Mouse (Mus musculus) CH12.LX (cell line): ENCODE data around the gene Gnat1. TPM values are rescaled to one million over a fixed set of nuclear protein-coding genes. Genes with fewer than 3 reads are reported as not detected.
A peak's percentile ranks its signal among the peaks of the same experiment; 100 is the strongest.

Source experiments
- DNase-seq: peaks from one replicate; pipeline ENCODE4 v3.0.0-alpha.2; 2013; ENCODE audit errors: extremely low read depth
- H3K27ac ChIP-seq: 2 replicates; pipeline ENCODE4 v1.5.1; 2012; ENCODE audit warnings: low read depth, mild to moderate bottlenecking, control low read depth, moderate library complexity; ENCODE audit not compliant: insufficient read depth
- H3K27me3 ChIP-seq: replicated peaks from 2 replicates; pipeline ENCODE3; 2012; ENCODE audit warnings: inconsistent platforms
- H3K36me3 ChIP-seq, 2 experiments: replicated peaks in 1 of 2; 2 replicates each; pipeline versions ENCODE3 to v1.6.1; 2012; ENCODE audit warnings: inconsistent platforms in 1 of 2, low read length in 1 of 2, mild to moderate bottlenecking in 1 of 2, mixed read lengths in 1 of 2, moderate library complexity in 1 of 2; ENCODE audit not compliant: control insufficient read depth in 1 of 2, insufficient read depth in 1 of 2
- H3K4me1 ChIP-seq, 2 experiments: 2 replicates each; pipeline ENCODE4 v1.6.1; 2012; ENCODE audit warnings: inconsistent platforms in 1 of 2, moderate library complexity in 1 of 2; ENCODE audit not compliant: insufficient read depth in 2 of 2, control insufficient read depth in 1 of 2
- H3K4me2 ChIP-seq: 2 replicates; pipeline ENCODE4 v1.6.1; 2012; ENCODE audit warnings: low read depth, mild to moderate bottlenecking, control low read depth; ENCODE audit not compliant: poor library complexity, insufficient read depth, severe bottlenecking
- H3K4me3 ChIP-seq, 3 experiments: fragments of 150-350 bp in 1 of 3; sonication (generic) in 1 of 3; replicated peaks in 1 of 3; 2 replicates each; pipeline versions ENCODE3 to v1.5.1; 2011 to 2012; ENCODE audit warnings: low read depth in 2 of 3, low read length in 2 of 3, mild to moderate bottlenecking in 2 of 3, moderate library complexity in 2 of 3, control low read depth in 1 of 3, improper control_type of control experiment in 1 of 3, inconsistent platforms in 1 of 3, mixed read lengths in 1 of 3; ENCODE audit not compliant: poor library complexity in 1 of 3
- H3K79me2 ChIP-seq: replicated peaks from 2 replicates; pipeline ENCODE4 v1.6.1; 2012; ENCODE audit warnings: mild to moderate bottlenecking, moderate library complexity; ENCODE audit not compliant: control insufficient read depth, poor library complexity, insufficient read depth, severe bottlenecking; ENCODE audit errors: extremely low read depth
- H3K9ac ChIP-seq: 2 replicates; pipeline ENCODE4 v1.6.1; 2012; ENCODE audit warnings: low read depth, mild to moderate bottlenecking, control low read depth, moderate library complexity; ENCODE audit not compliant: insufficient read depth
- H3K9me3 ChIP-seq: replicated peaks from 2 replicates; pipeline ENCODE3; 2012; ENCODE audit warnings: low read length, inconsistent platforms, mixed read lengths
- BHLHE40 ChIP-seq: IDR thresholded peaks from 2 replicates; pipeline ENCODE4 v1.6.1; 2011; ENCODE audit warnings: mild to moderate bottlenecking, low read depth, low read length, improper control_type of control experiment
- CHD2 ChIP-seq: IDR thresholded peaks from 2 replicates; pipeline ENCODE4 v1.6.1; 2011; ENCODE audit warnings: low read length, improper control_type of control experiment
- E2F4 ChIP-seq: IDR thresholded peaks from 2 replicates; pipeline ENCODE4 v1.6.1; 2011; ENCODE audit warnings: low read depth, low read length, improper control_type of control experiment; ENCODE audit not compliant: insufficient replicate concordance
- ELF1 ChIP-seq: IDR thresholded peaks from 2 replicates; pipeline ENCODE4 v1.6.1; 2014; ENCODE audit warnings: low read depth, mild to moderate bottlenecking, inconsistent platforms, low read length, improper control_type of control experiment
- EP300 ChIP-seq: IDR thresholded peaks from 2 replicates; pipeline ENCODE4 v1.6.1; 2011; ENCODE audit warnings: low read length, improper control_type of control experiment
- ETS1 ChIP-seq: conservative IDR thresholded peaks from 2 replicates; pipeline ENCODE4 v1.6.1; 2012; ENCODE audit warnings: low read depth, mild to moderate bottlenecking, inconsistent platforms, low read length, improper control_type of control experiment, moderate library complexity
- HCFC1 ChIP-seq: IDR thresholded peaks from 2 replicates; pipeline ENCODE4 v1.6.1; 2012; ENCODE audit warnings: low read depth, mild to moderate bottlenecking, inconsistent platforms, low read length, improper control_type of control experiment
- IRF4 ChIP-seq: IDR thresholded peaks from 2 replicates; pipeline ENCODE4 v1.6.1; 2014; ENCODE audit warnings: low read depth, mild to moderate bottlenecking, inconsistent platforms, low read length, improper control_type of control experiment
- MAZ ChIP-seq: IDR thresholded peaks from 2 replicates; pipeline ENCODE4 v1.6.1; 2012; ENCODE audit warnings: low read depth, mild to moderate bottlenecking, inconsistent platforms, low read length, improper control_type of control experiment, moderate library complexity
- MEF2A ChIP-seq: IDR thresholded peaks from 2 replicates; pipeline ENCODE4 v1.6.1; 2014; ENCODE audit warnings: low read depth, mild to moderate bottlenecking, inconsistent platforms, low read length, improper control_type of control experiment, borderline replicate concordance
- MXI1 ChIP-seq: IDR thresholded peaks from 2 replicates; pipeline ENCODE4 v1.6.1; 2011; ENCODE audit warnings: mild to moderate bottlenecking, low read depth, low read length, improper control_type of control experiment
- NELFE ChIP-seq: IDR thresholded peaks from 2 replicates; pipeline ENCODE4 v1.6.1; 2011; ENCODE audit warnings: low read depth, low read length, improper control_type of control experiment
- NRF1 ChIP-seq: IDR thresholded peaks from 2 replicates; pipeline ENCODE4 v1.6.1; 2014; ENCODE audit warnings: low read depth, mild to moderate bottlenecking, inconsistent platforms, low read length, improper control_type of control experiment, moderate library complexity
- POLR2AphosphoS2 ChIP-seq: IDR thresholded peaks from 2 replicates; pipeline ENCODE4 v1.6.1; 2011; ENCODE audit warnings: low read depth, low read length, improper control_type of control experiment
- RCOR1 ChIP-seq: conservative IDR thresholded peaks from 2 replicates; pipeline ENCODE4 v1.6.1; 2012; ENCODE audit warnings: low read depth, mild to moderate bottlenecking, inconsistent platforms, low read length, improper control_type of control experiment
- SIN3A ChIP-seq: IDR thresholded peaks from 2 replicates; pipeline ENCODE4 v1.6.1; 2012; ENCODE audit warnings: low read length, improper control_type of control experiment, inconsistent platforms
- SMC3 ChIP-seq: IDR thresholded peaks from 2 replicates; pipeline ENCODE4 v1.6.1; 2011; ENCODE audit warnings: low read depth, low read length, improper control_type of control experiment
- TBP ChIP-seq: conservative IDR thresholded peaks from 2 replicates; pipeline ENCODE4 v1.6.1; 2011; ENCODE audit warnings: low read depth, low read length, improper control_type of control experiment
- UBTF ChIP-seq: IDR thresholded peaks from 2 replicates; pipeline ENCODE4 v1.6.1; 2012; ENCODE audit warnings: low read depth, mild to moderate bottlenecking, inconsistent platforms, low read length, improper control_type of control experiment, moderate library complexity
- USF1 ChIP-seq: IDR thresholded peaks from 2 replicates; pipeline ENCODE4 v1.6.1; 2014; ENCODE audit warnings: low read depth, mild to moderate bottlenecking, inconsistent platforms, low read length, improper control_type of control experiment
- ZC3H11A ChIP-seq: IDR thresholded peaks from 2 replicates; pipeline ENCODE4 v1.6.1; 2012; ENCODE audit warnings: low read depth, mild to moderate bottlenecking, inconsistent platforms, low read length, improper control_type of control experiment
- ZKSCAN1 ChIP-seq: IDR thresholded peaks from 2 replicates; pipeline ENCODE4 v1.6.1; 2012; ENCODE audit warnings: low read depth, inconsistent platforms, low read length, improper control_type of control experiment, borderline replicate concordance
- ZMIZ1 ChIP-seq: IDR thresholded peaks from 2 replicates; pipeline ENCODE4 v1.6.1; 2012; ENCODE audit warnings: low read depth, mild to moderate bottlenecking, inconsistent platforms, low read length, improper control_type of control experiment
- dilution Hi-C: fragments of 300-500 bp; cut with MboI; formaldehyde crosslinking; loops from 2 replicates; pipeline ENCODE4 v1.14.3; 2020; ENCODE audit warnings: low sequenced_read_pairs; ENCODE audit not compliant: extremely low pct_unique_long_range_greater_than_20kb, extremely low pct_ligation_motif_present
- in situ Hi-C: fragments of 300-500 bp; cut with MboI; formaldehyde crosslinking; loops from 3 replicates; pipeline ENCODE4 v1.14.3; 2019; ENCODE audit warnings: low sequenced_read_pairs, low pct_ligation_motif_present, low pct_unique_long_range_greater_than_20kb, mixed read lengths
- polyA plus RNA-seq: library from polyadenylated mRNA; unstranded; fragments of >175 nt; gene quantifications from 2 replicates; pipeline ENCODE4 v1.2.1, GENCODE M21; 2012; ENCODE audit warnings: low read depth; ENCODE audit not compliant: insufficient read length
- total RNA-seq, 2 experiments: library from RNA; depleted of rRNA; stranded (reverse); fragments of 300-350 nt in 1 of 2; fragments of >200 nt in 1 of 2; gene quantifications; 2 replicates each; pipeline ENCODE4 v1.2.3; 2012 to 2014

Gnat1 gene
- total and polyA plus RNA-seq, 3 experiments: 3.0 TPM; not detected in 2

- Histone ChIP-seq H3K4me1 (peaks cover 39 to 85% of the 10 kb centered on the region in 2 experiments), H3K27me3 (no peaks in the 10 kb centered on the region), H3K9ac (peak overlapping the region; percentile 39), H3K9me3 (no peaks in the 10 kb centered on the region), H3K36me3 (peaks cover 32 to 69% of the 10 kb centered on the region in 2 experiments), H3K4me3 (peak overlapping the region; percentile 48 to 59 (median 52)), H3K27ac (peak overlapping the region; percentile 88), H3K79me2 (peaks cover 71% of the 10 kb centered on the region), H3K4me2 (peak overlapping the region; percentile 56)
- peak; percentile 81 for DNase-seq
- TF ChIP-seq IRF4 (no peak), ELF1 (peak; percentile 74), POLR2AphosphoS2 (no peak), ZC3H11A (no peak), USF1 (no peak), CHD2 (no peak), NRF1 (no peak), BHLHE40 (no peak), ETS1 (0 out of 2 replicates have a peak, but pooled peaks have one; percentile 24), TBP (no peak), SIN3A (no peak), ZMIZ1 (no peak), UBTF (no peak), HCFC1 (peak; percentile 13; the same call in 1 of the 2 replicates), SMC3 (no peak), MXI1 (no peak)
- dilution Hi-C loops (no loop called here), in situ Hi-C loops (no loop called here)
These were observed 50.6 kb downstream of the Gnat1 start for GRCm38 (mm10) chr9:107628721-107629410.

DNA sequence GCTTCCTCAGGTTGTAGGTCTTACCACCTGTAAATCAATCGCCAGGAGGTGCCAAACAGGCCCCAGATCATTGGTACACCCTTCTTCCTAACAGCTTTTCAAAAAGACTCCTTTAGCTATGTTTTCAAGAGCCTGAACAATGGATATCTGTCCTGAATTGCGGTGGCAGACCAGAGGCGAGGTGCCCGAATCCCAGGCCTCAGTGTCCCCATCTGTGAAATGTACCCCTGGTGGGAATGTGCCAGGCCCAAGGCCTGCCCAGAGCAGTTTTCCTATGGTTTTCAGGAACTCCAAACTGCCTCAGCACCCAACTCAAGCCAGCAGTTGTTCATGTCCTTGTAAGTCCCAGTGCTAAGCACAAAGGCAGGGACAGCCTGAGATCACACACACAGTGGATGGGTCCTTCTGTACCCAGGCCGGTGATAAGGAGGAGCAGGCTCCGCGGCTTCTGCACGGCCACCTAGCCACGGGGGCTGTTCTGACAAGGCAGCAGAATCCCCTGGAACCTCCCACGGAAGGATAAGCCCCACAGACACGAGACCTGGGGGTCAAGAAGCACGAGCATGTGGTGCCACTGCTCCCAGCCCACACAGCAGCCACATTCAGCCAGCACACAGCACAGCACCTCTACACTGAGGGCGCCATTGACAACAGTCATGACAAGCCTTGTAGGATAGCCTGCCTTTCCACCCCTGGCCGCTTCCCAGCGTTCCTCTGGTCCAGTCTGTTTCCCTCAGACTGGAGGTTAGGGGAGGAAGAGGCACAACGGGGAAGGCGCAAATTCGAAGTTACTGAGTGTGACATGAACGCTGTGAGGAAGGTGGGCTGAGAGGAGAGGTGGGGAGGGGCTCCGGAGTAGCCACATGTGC is 51.9 kb downstream of the Gnat1 start:
- H3K4me3 ChIP-seq: no peak overlapping the region
- no peak for TF ChIP-seq MEF2A
- TF ChIP-seq RCOR1: no peak
- TF ChIP-seq SMC3: no peak
- TF ChIP-seq EP300: no peak
- no peak for TF ChIP-seq MAZ
- TF ChIP-seq IRF4: no peak
- no peak for TF ChIP-seq NELFE
- TF ChIP-seq TBP: no peak
- TF ChIP-seq ETS1: no peak
- no peak for TF ChIP-seq ZKSCAN1
- no peak for TF ChIP-seq POLR2AphosphoS2
- no peak for TF ChIP-seq USF1
- no peak for TF ChIP-seq E2F4
- in situ Hi-C loops: no loop called here
- H3K27me3 ChIP-seq: no peaks in the 10 kb centered on the region
- H3K4me1 ChIP-seq: peaks cover 38 to 85% of the 10 kb centered on the region in 2 experiments
- DNase-seq: no peak
- dilution Hi-C loops: no loop called here
- peak overlapping the region; percentile 26 for H3K27ac ChIP-seq
- H3K36me3 ChIP-seq: peaks cover 32 to 79% of the 10 kb centered on the region in 2 experiments
- no peak overlapping the region; the same call in 1 of the 2 replicates for H3K9ac ChIP-seq
- no peak overlapping the region for H3K4me2 ChIP-seq
- H3K9me3 ChIP-seq: no peaks in the 10 kb centered on the region
- H3K79me2 ChIP-seq: peaks cover 71% of the 10 kb centered on the region
